Mouse (Mus musculus): Measurements from ENCODE around the gene Ap4e1.
"Not testable (repeated sequence)": the region's sequence is repeated elsewhere in the genome, so short reads cannot be mapped to it uniquely, and the experiment has no call there.

Ap4e1 gene

GRCm38 (mm10) chr2:127077611-127078010 lies 69.1 kb downstream of the Ap4e1 start:
- DNase-seq (ENCODE audit: low spot score) = no peak

DNA sequence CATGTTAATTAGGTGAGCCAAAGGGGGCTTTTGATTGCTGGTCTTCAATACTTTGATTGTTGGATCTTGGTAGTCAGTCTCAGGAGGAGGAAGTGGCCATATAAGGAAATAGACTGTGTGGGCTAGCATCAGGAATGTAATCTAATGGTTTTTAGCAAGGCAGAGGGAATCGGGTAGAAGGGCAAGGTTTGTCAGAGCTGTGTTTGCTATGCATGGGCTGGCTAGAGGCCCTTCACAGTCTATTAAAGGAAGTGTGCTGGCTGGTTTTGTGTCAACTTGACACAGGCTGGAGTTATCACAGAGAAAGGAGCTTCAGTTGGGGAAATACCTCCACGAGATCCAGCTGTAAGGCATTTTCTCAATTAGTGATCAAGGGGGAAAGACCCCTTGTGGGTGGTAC lies 70.5 kb downstream of the Ap4e1 start:
- DNase-seq (ENCODE audit: low spot score) = not testable (repeated sequence)

DNA sequence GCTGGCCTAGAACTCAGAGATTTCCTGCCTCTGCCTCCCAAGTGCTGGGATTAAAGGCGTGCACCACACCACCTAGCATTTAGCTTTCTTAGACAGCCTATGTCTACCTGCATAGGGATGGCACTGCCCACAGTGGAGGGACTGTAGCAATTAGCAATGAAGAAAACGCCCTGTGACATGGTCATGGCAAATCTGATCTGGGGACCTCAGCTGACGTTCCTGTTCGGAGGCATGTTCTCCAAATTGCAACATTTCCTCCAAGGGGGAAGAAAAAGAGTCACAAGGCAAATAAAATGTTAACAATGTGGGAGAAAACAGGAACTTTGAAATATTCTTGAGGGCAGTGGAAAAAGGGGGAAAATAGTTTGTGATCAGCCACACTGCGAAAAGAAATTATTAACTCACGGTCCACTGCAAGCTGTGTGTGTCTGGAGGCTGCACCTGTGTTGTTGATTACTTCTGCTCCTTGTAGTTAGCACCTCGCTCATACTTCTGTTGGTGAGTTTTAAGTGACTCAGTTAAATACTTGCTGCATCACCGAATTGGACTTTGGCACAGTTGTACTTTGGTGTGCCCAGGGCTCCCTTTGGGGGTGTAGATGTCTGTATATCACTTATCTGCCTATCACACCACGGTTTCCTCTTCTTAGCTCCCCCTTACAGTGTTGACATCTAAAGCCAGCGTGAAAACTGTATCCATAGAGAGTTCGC lies 71.5 kb downstream of the Ap4e1 start:
- no peak for DNase-seq (ENCODE audit: low spot score)

DNA sequence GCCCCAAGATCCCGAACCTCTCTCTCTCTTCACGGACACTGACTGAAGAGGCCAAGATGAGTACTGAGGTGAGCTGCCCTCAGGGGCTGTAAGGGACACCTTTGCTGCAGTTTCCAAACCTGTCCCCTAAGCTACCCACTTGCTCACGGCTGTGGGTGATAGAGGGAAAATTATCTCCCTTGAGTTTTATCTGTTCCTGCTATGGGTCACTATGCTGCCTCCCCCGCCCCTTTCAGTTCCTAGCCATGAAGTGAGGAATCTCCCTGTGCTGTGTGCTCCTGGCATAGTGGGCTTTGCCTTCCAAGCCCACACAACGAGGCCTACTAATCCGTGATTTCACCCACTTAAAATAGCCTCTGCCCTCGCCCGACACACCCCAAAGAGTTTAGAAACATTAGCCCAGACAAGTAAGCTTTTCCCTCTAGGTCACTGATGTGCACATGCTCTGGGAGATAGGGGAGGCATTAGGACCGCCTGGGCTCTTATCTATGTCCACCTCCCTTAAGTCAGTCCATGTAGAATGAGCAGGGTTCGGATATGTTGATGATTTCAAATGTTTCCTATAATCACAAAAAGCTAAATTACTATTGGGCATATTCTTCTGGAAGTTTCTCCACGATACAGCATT lies 72.2 kb downstream of the Ap4e1 start:
- DNase-seq (ENCODE audit: low spot score) = no peak

DNA sequence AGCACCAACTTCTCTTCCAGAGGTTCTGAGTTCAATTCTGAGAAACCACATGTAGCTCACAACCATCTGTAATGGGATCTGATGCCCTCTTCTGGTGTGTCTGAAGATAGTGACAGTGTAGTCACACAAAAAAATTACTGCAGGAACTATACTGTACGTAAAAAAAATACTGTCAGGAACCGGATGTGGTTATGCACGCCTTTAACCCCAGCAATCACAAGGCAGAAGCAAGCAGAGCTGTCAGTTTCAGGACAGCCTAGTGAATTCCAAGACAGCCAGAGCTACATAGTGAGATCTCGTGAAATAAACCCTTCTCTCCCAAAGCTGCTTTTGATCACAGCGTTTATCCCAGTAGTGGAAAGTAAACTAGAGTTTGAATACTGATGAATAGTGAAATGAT lies 77.7 kb downstream of the Ap4e1 start:
- no peak for DNase-seq (ENCODE audit: low spot score)

GRCm38 (mm10) chr2:127090151-127090550 lies 81.6 kb downstream of the Ap4e1 start:
- not testable (repeated sequence) for DNase-seq (ENCODE audit: low spot score)

GRCm38 (mm10) chr2:127092000-127092399 lies 83.5 kb downstream of the Ap4e1 start:
- no peak for DNase-seq (ENCODE audit: low spot score)

DNA sequence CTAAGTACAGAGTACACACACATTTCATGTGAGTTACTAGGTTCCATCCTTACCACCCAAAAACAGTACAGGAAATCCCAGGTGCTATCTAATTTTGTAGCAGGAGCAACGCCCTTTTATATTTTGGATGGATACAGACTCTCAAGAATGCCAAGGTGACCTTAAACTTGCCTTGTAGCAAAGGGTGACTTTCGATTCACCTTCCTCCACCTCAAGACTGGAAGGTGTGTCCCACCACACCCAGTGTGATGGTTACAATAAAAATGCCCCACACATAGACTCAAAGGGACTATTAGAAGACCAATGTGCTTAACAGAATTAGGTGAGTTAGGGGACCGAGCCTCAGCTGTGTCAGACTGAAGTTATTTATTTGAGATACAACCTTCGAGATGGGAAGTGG lies 100.5 kb downstream of the Ap4e1 start:
- DNase-seq (ENCODE audit: low spot score) = no peak
